Mouse (Mus musculus) frontal cortex, postnatal 10 days (tissue): ENCODE measurements around the gene Aprt.

Experiments used
- DNase-seq, 2 experiments: peaks; one replicate each; pipeline ENCODE4 v3.0.0; 2022; ENCODE audit warnings: low spot score in 2 of 2, mixed read lengths in 1 of 2

Aprt gene

GRCm38 (mm10) chr8:122537033-122537432, 39.7 kb downstream of the Aprt start:
- no peak for DNase-seq

GRCm38 (mm10) chr8:122531312-122531711, 45.4 kb downstream of the Aprt start:
- DNase-seq: no peak

- DNase-seq: no peak
Observed at GRCm38 (mm10) chr8:122529159-122529558, 47.5 kb downstream of the Aprt start.

GRCm38 (mm10) chr8:122527937-122528336, 48.8 kb downstream of the Aprt start:
- DNase-seq: no peak

GRCm38 (mm10) chr8:122526526-122527170, 50.1 kb downstream of the Aprt start:
- DNase-seq: no peak

GRCm38 (mm10) chr8:122526084-122526483, 50.6 kb downstream of the Aprt start:
- DNase-seq: no peak

GRCm38 (mm10) chr8:122525004-122525403, 51.7 kb downstream of the Aprt start:
- DNase-seq: no peak
